Mouse (Mus musculus) hindbrain, embryonic 10.5 days (tissue): ENCODE measurements at regions not wholly inside any gene's neighbourhood (a gene's known extent, or its start where the extent isn't known, plus 50 kb on each side); places are given as distances from the start of the nearest gene placed in this dataset.

Source experiments
- DNase-seq: peaks from one replicate; pipeline ENCODE4 v3.0.0-alpha.2; 2017; ENCODE audit warnings: low spot score
- H3K27ac ChIP-seq: fragments of 300-500 bp; sonication (generic); 2 replicates; pipeline ENCODE4 v1.5.1; 2016; ENCODE audit warnings: mild to moderate bottlenecking, moderate library complexity
- H3K27me3 ChIP-seq: fragments of 300-500 bp; sonication (generic); 2 replicates; pipeline ENCODE4 v1.6.1; 2016; ENCODE audit warnings: mild to moderate bottlenecking; ENCODE audit not compliant: poor library complexity, insufficient read depth, severe bottlenecking
- H3K36me3 ChIP-seq: fragments of 300-500 bp; sonication (generic); 2 replicates; pipeline ENCODE4 v1.6.1; 2016; ENCODE audit warnings: mild to moderate bottlenecking, moderate library complexity
- H3K4me1 ChIP-seq: fragments of 300-500 bp; sonication (generic); replicated peaks from 2 replicates; pipeline ENCODE4 v1.6.1; 2016; ENCODE audit warnings: mild to moderate bottlenecking
- H3K4me3 ChIP-seq: fragments of 300-500 bp; sonication (generic); 2 replicates; pipeline ENCODE4 v1.5.1; 2016; ENCODE audit warnings: mild to moderate bottlenecking, moderate library complexity
- H3K9me3 ChIP-seq: fragments of 300-500 bp; sonication (generic); 2 replicates; pipeline ENCODE4 v1.6.1; 2016; ENCODE audit warnings: mild to moderate bottlenecking, moderate library complexity
- WGBS: fragments of 180-500 bp; shearing (Covaris S2); methylation state at CpG from one replicate; pipeline ENCODE4 v1.1.7; 2016; 5-methylcytosine and 5-hydroxymethylcytosine counted together

- Histone ChIP-seq H3K27ac (no peak overlapping the region), H3K4me3 (no peak overlapping the region), H3K4me1 (no peaks in the 10 kb centered on the region), H3K27me3 (no peaks in the 10 kb centered on the region), H3K9me3 (no peaks in the 10 kb centered on the region), H3K36me3 (no peaks in the 10 kb centered on the region)
- no peak for DNase-seq
- WGBS, result 84% methylated on average over 3 of the region's 3 CpGs
These were observed 369.1 kb upstream of the Slc35b3 start for GRCm38 (mm10) chr13:39329794-39330193.

- Histone ChIP-seq H3K36me3 (no peaks in the 10 kb centered on the region), H3K4me1 (no peaks in the 10 kb centered on the region), H3K27me3 (no peaks in the 10 kb centered on the region), H3K27ac (no peak overlapping the region), H3K4me3 (no peak overlapping the region), H3K9me3 (no peaks in the 10 kb centered on the region)
- WGBS, result 78% methylated on average over 8 of the region's 8 CpGs
- no peak for DNase-seq
These were observed 365.5 kb upstream of the Slc35b3 start for GRCm38 (mm10) chr13:39326176-39326575.

- no peak overlapping the region for H3K27ac ChIP-seq
- no peak overlapping the region for H3K4me3 ChIP-seq
- H3K27me3 ChIP-seq, result no peaks in the 10 kb centered on the region
- H3K9me3 ChIP-seq, result no peaks in the 10 kb centered on the region
- 94% methylated on average over 3 of the region's 3 CpGs for WGBS
- H3K4me1 ChIP-seq, result no peaks in the 10 kb centered on the region
- DNase-seq, result no peak
- H3K36me3 ChIP-seq, result no peaks in the 10 kb centered on the region
These were observed 360.4 kb upstream of the Slc35b3 start for GRCm38 (mm10) chr13:39321111-39321510.

GRCm38 (mm10) chr13:39309758-39310157, 349.1 kb upstream of the Slc35b3 start:
- DNase-seq, result no peak
- Histone ChIP-seq H3K4me3 (no peak overlapping the region), H3K9me3 (no peaks in the 10 kb centered on the region), H3K27ac (no peak overlapping the region), H3K36me3 (no peaks in the 10 kb centered on the region), H3K27me3 (no peaks in the 10 kb centered on the region), H3K4me1 (no peaks in the 10 kb centered on the region)
- WGBS, result 90% methylated on average over 5 of the region's 5 CpGs

- H3K27me3 ChIP-seq, result no peaks in the 10 kb centered on the region
- H3K36me3 ChIP-seq, result no peaks in the 10 kb centered on the region
- no peak overlapping the region for H3K27ac ChIP-seq
- 94% methylated on average over 9 of the region's 9 CpGs for WGBS
- DNase-seq, result no peak
- no peaks in the 10 kb centered on the region for H3K4me1 ChIP-seq
- no peak overlapping the region for H3K4me3 ChIP-seq
- no peaks in the 10 kb centered on the region for H3K9me3 ChIP-seq
These were observed 347.2 kb upstream of the Slc35b3 start for GRCm38 (mm10) chr13:39307845-39308244.

GRCm38 (mm10) chr13:39306851-39307250, 346.2 kb upstream of the Slc35b3 start:
- H3K4me1 ChIP-seq, result no peaks in the 10 kb centered on the region
- no peaks in the 10 kb centered on the region for H3K36me3 ChIP-seq
- H3K4me3 ChIP-seq, result no peak overlapping the region
- no peak for DNase-seq
- H3K27ac ChIP-seq, result no peak overlapping the region
- H3K9me3 ChIP-seq, result no peaks in the 10 kb centered on the region
- WGBS, result 79% methylated on average over 3 of the region's 3 CpGs
- no peaks in the 10 kb centered on the region for H3K27me3 ChIP-seq

GRCm38 (mm10) chr13:39297129-39297528, 336.5 kb upstream of the Slc35b3 start:
- no peaks in the 10 kb centered on the region for H3K4me1 ChIP-seq
- H3K9me3 ChIP-seq, result no peaks in the 10 kb centered on the region
- no peak overlapping the region for H3K4me3 ChIP-seq
- no peak overlapping the region for H3K27ac ChIP-seq
- WGBS, result 87% methylated on average over 6 of the region's 6 CpGs
- H3K36me3 ChIP-seq, result no peaks in the 10 kb centered on the region
- no peak for DNase-seq
- no peaks in the 10 kb centered on the region for H3K27me3 ChIP-seq

GRCm38 (mm10) chr13:39290216-39290960, 329.7 kb upstream of the Slc35b3 start:
- no peaks in the 10 kb centered on the region for H3K9me3 ChIP-seq
- H3K4me1 ChIP-seq, result no peaks in the 10 kb centered on the region
- no peak overlapping the region for H3K27ac ChIP-seq
- DNase-seq, result no peak
- H3K4me3 ChIP-seq, result no peak overlapping the region
- WGBS, result 84% methylated on average over 5 of the region's 6 CpGs
- H3K27me3 ChIP-seq, result no peaks in the 10 kb centered on the region
- no peaks in the 10 kb centered on the region for H3K36me3 ChIP-seq

GRCm38 (mm10) chr13:39282272-39282671, 321.6 kb upstream of the Slc35b3 start:
- Histone ChIP-seq H3K27ac (no peak overlapping the region), H3K36me3 (no peaks in the 10 kb centered on the region), H3K27me3 (no peaks in the 10 kb centered on the region), H3K9me3 (no peaks in the 10 kb centered on the region), H3K4me1 (no peaks in the 10 kb centered on the region), H3K4me3 (no peak overlapping the region)
- no peak for DNase-seq
- WGBS, result 96% methylated on average over 2 of the region's 2 CpGs

- no peak for DNase-seq
- no peak overlapping the region for H3K4me3 ChIP-seq
- 89% methylated on average over 1 of the region's 1 CpGs for WGBS
- H3K27ac ChIP-seq, result no peak overlapping the region
- no peaks in the 10 kb centered on the region for H3K9me3 ChIP-seq
- no peaks in the 10 kb centered on the region for H3K36me3 ChIP-seq
- H3K27me3 ChIP-seq, result no peaks in the 10 kb centered on the region
- no peaks in the 10 kb centered on the region for H3K4me1 ChIP-seq
These were observed 317.4 kb upstream of the Slc35b3 start for GRCm38 (mm10) chr13:39278101-39278500.

GRCm38 (mm10) chr13:39266024-39266423, 305.3 kb upstream of the Slc35b3 start:
- H3K4me1 ChIP-seq, result no peaks in the 10 kb centered on the region
- no peaks in the 10 kb centered on the region for H3K27me3 ChIP-seq

GRCm38 (mm10) chr13:39256708-39257107, 296.0 kb upstream of the Slc35b3 start:
- WGBS, result 65% methylated on average over 3 of the region's 3 CpGs
- Histone ChIP-seq H3K27me3 (no peaks in the 10 kb centered on the region), H3K36me3 (no peaks in the 10 kb centered on the region), H3K27ac (no peak overlapping the region), H3K9me3 (no peaks in the 10 kb centered on the region), H3K4me1 (no peaks in the 10 kb centered on the region), H3K4me3 (no peak overlapping the region)
- DNase-seq, result no peak

More at GRCm38 (mm10) chr13:39266024-39266423, 305.3 kb upstream of the Slc35b3 start:
- Histone ChIP-seq H3K36me3 (no peaks in the 10 kb centered on the region), H3K27ac (no peak overlapping the region), H3K9me3 (no peaks in the 10 kb centered on the region), H3K4me3 (no peak overlapping the region)
- 60% methylated on average over 5 of the region's 5 CpGs for WGBS
- DNase-seq, result no peak

GRCm38 (mm10) chr13:39255338-39255737, 294.7 kb upstream of the Slc35b3 start:
- H3K27ac ChIP-seq, result no peak overlapping the region
- H3K27me3 ChIP-seq, result no peaks in the 10 kb centered on the region
- DNase-seq, result no peak
- no peaks in the 10 kb centered on the region for H3K9me3 ChIP-seq
- WGBS, result 63% methylated on average over 3 of the region's 3 CpGs
- H3K4me1 ChIP-seq, result no peaks in the 10 kb centered on the region
- no peak overlapping the region for H3K4me3 ChIP-seq
- no peaks in the 10 kb centered on the region for H3K36me3 ChIP-seq

- no peaks in the 10 kb centered on the region for H3K27me3 ChIP-seq
- no peaks in the 10 kb centered on the region for H3K36me3 ChIP-seq
- no peak for DNase-seq
- no peaks in the 10 kb centered on the region for H3K4me1 ChIP-seq
- no peak overlapping the region for H3K4me3 ChIP-seq
- H3K27ac ChIP-seq, result no peak overlapping the region
- H3K9me3 ChIP-seq, result no peaks in the 10 kb centered on the region
- 91% methylated on average over 3 of the region's 3 CpGs for WGBS
These were observed 291.9 kb upstream of the Slc35b3 start for GRCm38 (mm10) chr13:39252591-39252990.
